Mouse (Mus musculus) bone marrow macrophage, adult 2 months (primary cell): ENCODE results near the gene H2afz.

Source experiments
- CTCF ChIP-seq: IDR thresholded peaks from 2 replicates; pipeline ENCODE4 v1.5.1; 2012; ENCODE audit warnings: low read depth, mild to moderate bottlenecking, low read length, moderate library complexity
- POLR2A ChIP-seq: IDR thresholded peaks from 2 replicates; pipeline ENCODE4 v1.6.1; 2012; ENCODE audit warnings: mild to moderate bottlenecking, low read depth, low read length, borderline replicate concordance

DNA sequence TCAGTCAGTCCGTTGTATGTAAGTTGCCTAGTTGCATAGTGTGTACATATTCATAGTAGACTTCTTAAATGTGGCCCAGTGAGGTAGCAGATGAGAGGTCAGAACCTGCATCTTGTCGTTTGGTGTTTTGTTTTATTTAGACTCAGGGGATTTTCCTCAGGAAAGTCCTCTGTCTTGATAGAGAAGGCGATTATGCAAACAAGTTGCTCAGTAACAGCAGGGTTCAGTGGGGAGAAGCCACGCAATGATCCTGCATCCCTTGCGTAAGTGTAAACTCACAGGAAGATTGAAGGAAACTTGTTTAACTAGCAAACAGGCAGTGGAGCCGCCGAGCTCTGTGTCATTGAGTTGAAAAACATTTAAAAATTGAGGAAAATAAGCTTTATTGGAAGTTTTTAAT, 23.7 kb downstream of the H2afz start:
- TF ChIP-seq CTCF (no peak), POLR2A (no peak)
